Mouse (Mus musculus): Measurements from ENCODE around the gene Bcas3. TPM values are rescaled to one million over a fixed set of nuclear protein-coding genes. Genes with fewer than 3 reads are reported as not detected.

Bcas3 gene
- total RNA-seq, 2 experiments from 2014 or later: 32.2 to 38.4 TPM

- DNase-seq: no peak
- intact Hi-C loops (cut with DNase I): no loop called here
These were observed 14.9 kb downstream of the Bcas3 start for GRCm38 (mm10) chr11:85367823-85368222.

GRCm38 (mm10) chr11:85379091-85379490 lies 26.1 kb downstream of the Bcas3 start:
- intact Hi-C loops (cut with DNase I): no loop called here
- DNase-seq: no peak

DNA sequence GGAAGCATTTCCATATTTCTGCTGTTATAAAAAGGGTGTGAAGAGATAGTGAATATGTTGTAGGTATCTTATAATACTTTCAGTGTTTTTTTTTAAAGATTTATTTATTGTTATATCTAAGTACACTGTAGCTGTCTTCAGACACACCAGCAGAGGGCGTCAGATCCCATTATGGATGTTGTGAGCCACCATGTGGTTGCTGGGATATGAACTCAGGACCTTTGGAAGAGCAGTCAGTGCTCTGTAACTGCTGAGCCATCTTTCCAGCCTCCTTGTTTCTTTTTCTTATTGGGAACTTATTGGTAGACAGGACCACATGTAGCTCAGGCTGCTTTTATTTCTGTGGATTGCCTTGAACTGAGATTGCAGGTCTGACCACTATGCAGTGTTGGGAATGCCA lies 27.1 kb downstream of the Bcas3 start:
- intact Hi-C loops (cut with DNase I): loop anchor here (5.0 kb wide), 2 partner anchors 92 to 447 kb away; no protein-coding TSS in a partner anchor

GRCm38 (mm10) chr11:85382055-85382454 lies 29.1 kb downstream of the Bcas3 start:
- peak; percentile 48 to 59 for DNase-seq
- intact Hi-C loops (cut with DNase I): loop anchor here (5.0 kb wide), 2 partner anchors 90 to 445 kb away; no protein-coding TSS in a partner anchor

More for the DNA sequence above, 27.1 kb downstream of the Bcas3 start:
- DNase-seq: no peak

- intact Hi-C loops (cut with DNase I): loop anchor here (5.0 kb wide), 2 partner anchors 88 to 443 kb away; no protein-coding TSS in a partner anchor
These were observed 31.2 kb downstream of the Bcas3 start for GRCm38 (mm10) chr11:85383975-85384821.

DNA sequence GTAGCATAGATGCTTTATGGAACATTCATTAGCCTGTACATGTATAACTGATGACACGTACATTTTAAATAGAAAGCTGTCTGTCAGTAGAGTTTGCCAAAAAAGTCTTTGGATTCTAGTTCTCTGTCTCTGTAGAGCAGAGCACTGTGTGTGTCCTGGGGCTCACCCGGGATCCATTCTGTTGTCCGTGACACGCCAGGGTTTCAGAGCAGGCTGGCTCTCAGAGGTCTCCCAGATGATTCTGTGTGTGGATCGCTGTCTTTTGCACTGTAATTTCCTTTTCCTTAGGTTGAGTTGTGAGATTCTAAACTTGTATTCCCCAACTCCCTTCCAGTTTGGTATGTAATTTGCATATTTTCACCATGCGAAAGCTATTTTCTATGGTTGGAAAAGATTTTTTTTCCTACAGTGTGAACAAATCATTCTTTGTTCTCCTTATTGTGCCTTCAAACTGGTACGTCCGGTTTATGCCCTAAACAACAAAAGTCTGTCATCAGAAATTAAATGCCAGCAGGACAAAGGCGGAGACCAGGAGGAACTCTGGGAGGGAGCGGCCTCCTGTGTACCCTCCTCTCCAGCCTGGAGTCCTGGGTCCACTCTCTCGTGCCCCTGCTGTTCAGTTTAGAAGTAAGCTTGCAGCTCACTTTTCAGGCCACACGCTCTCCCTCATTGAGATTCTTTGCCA lies 39.4 kb downstream of the Bcas3 start:
- intact Hi-C loops (cut with DNase I): no loop called here
- DNase-seq: no peak

More at GRCm38 (mm10) chr11:85383975-85384821, 31.2 kb downstream of the Bcas3 start:
- DNase-seq: no peak

DNA sequence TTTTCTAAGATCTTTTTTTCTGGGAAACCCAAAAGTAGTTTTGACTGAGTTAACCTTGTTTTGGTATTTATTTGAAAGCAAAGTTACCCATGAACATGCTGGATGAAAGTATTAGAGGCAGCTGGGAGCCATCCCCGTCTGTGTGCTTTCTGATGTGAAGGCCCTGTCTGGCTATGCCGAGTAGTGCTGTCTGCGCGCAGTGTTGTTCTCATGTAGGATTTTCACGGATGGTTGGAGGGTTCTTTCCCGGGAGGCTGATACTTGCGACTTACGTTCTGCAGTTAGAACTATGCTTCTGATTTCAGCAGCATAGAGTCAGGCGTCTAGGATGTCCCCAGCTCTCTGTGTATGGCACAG lies 39.9 kb downstream of the Bcas3 start:
- DNase-seq: no peak
- intact Hi-C loops (cut with DNase I): no loop called here

- intact Hi-C loops (cut with DNase I): no loop called here
- DNase-seq: no peak
These were observed 41.0 kb downstream of the Bcas3 start for GRCm38 (mm10) chr11:85393990-85394389.

DNA sequence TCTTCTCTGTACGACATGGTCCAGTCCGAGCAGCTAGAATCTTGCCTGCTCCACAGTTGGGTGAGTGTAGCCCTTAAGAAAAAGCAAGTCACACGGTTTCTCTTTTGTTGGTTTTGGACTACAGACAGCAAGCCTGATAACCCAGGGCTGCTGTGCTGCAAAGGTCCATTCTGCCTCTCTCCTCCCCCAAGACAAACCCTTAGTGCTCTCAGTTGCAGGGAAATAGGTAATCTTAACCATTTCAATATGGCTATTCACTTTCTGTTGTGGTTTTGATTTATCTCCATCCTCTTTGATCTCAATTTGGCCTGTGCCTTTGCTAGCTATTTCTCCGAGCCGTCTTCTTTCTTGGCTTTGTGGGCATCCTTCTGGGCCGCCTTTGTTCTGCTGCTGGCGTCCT lies 42.4 kb downstream of the Bcas3 start:
- intact Hi-C loops (cut with DNase I): no loop called here
- DNase-seq: no peak

GRCm38 (mm10) chr11:85406531-85406930 lies 53.6 kb downstream of the Bcas3 start:
- intact Hi-C loops (cut with DNase I): no loop called here
- DNase-seq: no peak

GRCm38 (mm10) chr11:85407700-85408099 lies 54.7 kb downstream of the Bcas3 start:
- DNase-seq: no peak
- intact Hi-C loops (cut with DNase I): no loop called here

DNA sequence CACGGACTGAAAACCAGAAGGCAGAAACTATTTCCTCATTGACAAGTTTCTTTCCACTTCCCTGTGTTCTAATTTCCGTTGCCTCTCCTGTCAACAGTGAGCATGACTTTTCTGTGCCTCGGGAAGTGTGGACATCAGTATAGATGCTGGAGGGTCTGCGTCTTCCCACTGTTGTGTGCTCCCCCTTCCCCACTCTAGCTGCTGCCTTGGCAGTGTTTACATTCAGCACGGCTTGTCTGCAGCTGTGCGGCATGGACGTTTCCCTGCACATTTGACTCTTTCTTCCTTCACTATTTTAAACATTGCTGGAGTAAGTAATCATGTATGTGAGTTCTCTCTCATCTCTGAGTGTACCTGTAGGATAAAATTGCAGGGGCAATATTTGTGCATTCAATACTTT lies 59.4 kb downstream of the Bcas3 start:
- DNase-seq: no peak
- intact Hi-C loops (cut with DNase I): no loop called here

GRCm38 (mm10) chr11:85414476-85414875 lies 61.5 kb downstream of the Bcas3 start:
- intact Hi-C loops (cut with DNase I): no loop called here
- no peak for DNase-seq

- intact Hi-C loops (cut with DNase I): no loop called here
- DNase-seq: no peak
These were observed 74.4 kb downstream of the Bcas3 start for GRCm38 (mm10) chr11:85427353-85427752.

- intact Hi-C loops (cut with DNase I): no loop called here
- no peak for DNase-seq
These were observed 75.3 kb downstream of the Bcas3 start for GRCm38 (mm10) chr11:85428227-85428626.

GRCm38 (mm10) chr11:85430743-85431448 lies 77.9 kb downstream of the Bcas3 start:
- no peak for DNase-seq
- intact Hi-C loops (cut with DNase I): no loop called here

DNA sequence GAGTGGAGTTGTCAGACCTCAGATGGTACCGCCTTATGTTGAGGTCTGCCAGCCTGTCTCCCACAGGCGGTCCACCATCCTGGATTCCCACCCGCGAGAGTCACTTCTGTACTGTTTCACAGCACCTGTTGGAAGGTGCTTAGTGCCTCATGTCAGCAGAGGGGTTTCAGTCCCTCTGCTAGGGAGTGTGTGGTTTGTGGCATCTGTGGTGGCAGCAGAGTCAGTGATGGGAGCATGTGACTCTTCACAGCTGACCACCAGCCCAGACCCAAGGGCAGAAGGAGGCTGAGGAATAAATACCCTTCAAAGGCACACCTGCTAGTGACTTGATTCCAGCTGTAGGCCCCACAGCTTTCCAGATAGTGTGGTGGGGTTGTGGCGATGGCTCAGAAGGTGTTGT lies 94.4 kb downstream of the Bcas3 start:
- DNase-seq: no peak
- intact Hi-C loops (cut with DNase I): no loop called here

DNA sequence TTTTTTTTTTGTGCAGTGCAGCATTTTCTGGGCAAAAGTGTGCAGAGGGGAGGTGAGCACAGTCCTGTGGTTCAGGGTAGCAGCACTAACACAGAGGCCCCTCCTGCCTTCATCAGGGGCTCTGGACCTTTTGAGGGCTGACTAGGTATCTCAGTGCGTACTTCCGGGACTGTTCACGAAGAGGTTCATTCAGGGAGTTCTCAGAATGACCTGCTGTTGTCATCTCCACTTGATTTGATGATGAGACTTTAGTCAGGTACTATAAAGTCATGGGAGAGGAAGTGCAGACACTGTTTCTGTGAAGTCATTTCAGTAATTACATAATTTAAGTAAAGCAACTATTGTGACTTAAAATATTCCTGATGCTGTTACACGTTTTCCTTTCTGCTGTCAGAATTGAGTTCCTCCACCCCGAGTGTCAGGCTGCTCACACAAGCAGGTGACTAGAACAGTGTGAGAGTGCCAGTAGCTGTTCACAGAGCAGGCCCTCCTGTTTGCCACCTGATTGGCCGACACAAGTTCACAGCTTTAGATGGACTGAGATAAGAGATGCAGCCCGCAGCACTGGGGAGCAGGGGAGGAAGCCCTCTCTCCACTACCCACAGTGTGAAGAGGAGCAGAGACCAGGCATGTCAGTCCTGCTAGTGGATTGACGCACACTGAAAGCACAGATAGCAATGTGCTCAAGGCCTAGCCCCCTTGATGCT lies 100.8 kb downstream of the Bcas3 start:
- intact Hi-C loops (cut with DNase I): no loop called here
- no peak for DNase-seq

DNA sequence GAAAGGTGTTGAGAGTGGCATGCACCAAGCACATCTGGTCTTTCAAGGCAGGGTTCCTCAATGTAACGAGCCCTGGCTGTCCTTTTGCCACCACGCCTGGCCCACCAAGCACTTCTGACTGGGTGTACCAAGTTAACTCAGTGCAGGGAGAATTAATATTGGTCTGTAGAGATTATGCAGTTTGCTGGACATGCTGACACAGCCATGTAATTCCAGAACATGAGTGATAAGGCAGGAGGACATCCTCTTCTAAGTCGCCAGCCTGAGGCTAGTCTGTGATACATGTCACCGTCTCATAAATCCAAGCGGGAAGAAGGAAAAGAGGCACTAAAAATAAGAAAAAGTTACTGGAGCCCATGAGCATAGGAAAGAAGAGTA lies 101.3 kb downstream of the Bcas3 start:
- intact Hi-C loops (cut with DNase I): no loop called here

DNA sequence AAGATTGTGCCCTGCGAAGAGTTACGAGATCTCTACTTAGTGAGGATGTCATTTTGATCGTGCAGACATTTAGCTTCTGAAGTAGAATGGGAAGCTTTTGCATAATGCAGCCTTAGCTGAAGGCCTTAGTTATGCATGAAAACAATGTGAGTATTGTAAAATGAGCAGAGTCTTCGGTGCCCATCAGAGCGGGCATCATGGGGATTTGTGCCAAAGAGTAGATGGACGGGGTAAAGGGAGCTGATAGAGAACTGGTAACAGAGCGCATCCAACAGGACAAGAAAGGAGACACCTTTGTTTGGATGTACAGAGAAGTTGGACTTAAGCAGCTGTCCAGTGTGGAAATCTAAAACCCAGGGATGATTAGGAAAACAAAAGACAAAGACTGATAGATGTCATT lies 108.6 kb downstream of the Bcas3 start:
- intact Hi-C loops (cut with DNase I): no loop called here
- DNase-seq: no peak

More for the DNA sequence above, 101.3 kb downstream of the Bcas3 start:
- no peak for DNase-seq

Data from gastrocnemius, postnatal 36 days (tissue).